Mouse (Mus musculus) kidney, postnatal 36 days (tissue): ENCODE data around the gene Olfr251.
"Not testable (repeated sequence)": the region's sequence is repeated elsewhere in the genome, so short reads cannot be mapped to it uniquely, and the experiment has no call there.

Experiments used
- DNase-seq, 2 experiments: peaks; one replicate each; pipeline ENCODE4 v3.0.0; 2021 to 2022; ENCODE audit warnings: mixed read lengths in 2 of 2

The Olfr251 gene

GRCm38 (mm10) chr9:38376786-38377185 is at the start of gene Olfr251:
TSS of gene Olfr251 (plus strand) at chr9:38377086.
- DNase-seq: no peak

GRCm38 (mm10) chr9:38328760-38329159 is 48.1 kb upstream of the Olfr251 start, which contains the start of gene Olfr25:
TSS of gene Olfr25 (plus strand) at chr9:38329060.
- no peak for DNase-seq

- DNase-seq: no peak
Observed at GRCm38 (mm10) chr9:38348111-38348510, 28.8 kb upstream of the Olfr251 start, which contains the start of gene Olfr898. TSS of gene Olfr898 (plus strand) at chr9:38348411.

GRCm38 (mm10) chr9:38366596-38366995 is 10.3 kb upstream of the Olfr251 start, which contains the start of gene Olfr250:
TSS of gene Olfr250 (plus strand) at chr9:38366896.
- no peak for DNase-seq

- DNase-seq: no peak
Observed at GRCm38 (mm10) chr9:38401398-38401797, 24.5 kb downstream of the Olfr251 start, which contains the start of gene Olfr147. TSS of gene Olfr147 (plus strand) at chr9:38401698.

- not testable (repeated sequence) for DNase-seq
Observed at GRCm38 (mm10) chr9:38407502-38407901, 30.6 kb downstream of the Olfr251 start.

GRCm38 (mm10) chr9:38413502-38413901 is 36.6 kb downstream of the Olfr251 start:
- not testable (repeated sequence) for DNase-seq

GRCm38 (mm10) chr9:38423801-38424200 is 46.9 kb downstream of the Olfr251 start:
- DNase-seq: no peak

GRCm38 (mm10) chr9:38427026-38427425 is 50.1 kb downstream of the Olfr251 start:
- DNase-seq: no peak

GRCm38 (mm10) chr9:38429155-38429554 is 52.3 kb downstream of the Olfr251 start, which contains the start of gene Olfr901:
TSS of gene Olfr901 (plus strand) at chr9:38429455.
- DNase-seq: no peak
